Mouse (Mus musculus) ovary, adult 2 months (tissue): ENCODE results near the gene Eif4b. TPM values are rescaled to one million over a fixed set of nuclear protein-coding genes. Genes with fewer than 3 reads are reported as not detected.

Source experiments
- polyA plus RNA-seq: library from polyadenylated mRNA; depleted of rRNA; stranded (reverse); fragments of >200 nt; gene quantifications from 2 replicates; pipeline ENCODE4 v1.2.3, GENCODE M21; 2012; rRNA removed

Gene Eif4b
- 103 and 118 TPM in 2 replicates for polyA plus RNA-seq

DNA sequence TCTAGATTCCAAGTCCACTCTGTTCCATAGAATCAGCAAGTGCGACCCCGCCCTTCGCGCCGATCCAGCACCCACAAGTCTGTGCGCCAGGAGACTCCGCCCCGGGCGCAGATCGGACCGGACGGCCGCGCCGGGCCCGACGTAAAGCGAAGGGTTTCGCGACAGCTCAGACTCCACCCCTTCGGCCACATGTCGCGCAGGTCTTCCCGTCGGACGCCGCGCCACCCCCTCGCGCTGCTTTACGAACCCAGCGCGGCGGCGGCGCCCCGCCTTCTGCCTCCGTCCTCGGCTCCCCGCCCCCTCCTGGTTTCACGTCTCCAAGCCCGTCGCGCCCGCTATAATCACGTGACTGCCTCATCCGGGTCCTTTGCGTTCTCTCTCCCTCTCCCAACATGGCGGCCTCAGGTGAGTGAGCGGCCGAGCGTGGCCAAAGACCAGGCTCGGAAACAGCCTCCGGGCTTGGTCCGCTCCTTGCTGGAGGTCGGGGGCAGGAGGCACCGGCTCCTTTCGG is at the start of gene Eif4b:
Gene Eif4b, plus strand, starts transcription at position 215 of the 511 bp plus-strand sequence.

DNA sequence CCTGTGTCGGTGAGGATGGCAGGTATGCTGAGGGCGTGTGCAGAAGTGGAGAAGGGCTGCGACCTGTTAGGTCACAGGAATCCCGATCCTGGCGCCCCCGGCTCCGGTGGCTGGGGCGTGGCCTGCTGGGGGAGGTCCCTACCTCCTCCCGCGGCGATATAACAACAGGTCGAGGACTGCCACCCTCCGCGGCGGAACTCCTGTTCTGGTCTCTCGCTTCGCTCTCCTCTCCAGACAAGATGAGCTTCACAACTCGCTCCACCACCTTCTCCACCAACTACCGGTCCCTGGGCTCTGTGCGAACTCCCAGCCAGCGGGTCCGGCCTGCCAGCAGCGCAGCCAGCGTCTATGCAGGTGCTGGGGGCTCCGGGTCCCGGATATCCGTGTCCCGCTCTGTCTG is 45.5 kb upstream of the Eif4b start, which contains the start of gene Krt18:
Gene Krt18, plus strand, starts transcription at position 141 of the 400 bp plus-strand sequence.

DNA sequence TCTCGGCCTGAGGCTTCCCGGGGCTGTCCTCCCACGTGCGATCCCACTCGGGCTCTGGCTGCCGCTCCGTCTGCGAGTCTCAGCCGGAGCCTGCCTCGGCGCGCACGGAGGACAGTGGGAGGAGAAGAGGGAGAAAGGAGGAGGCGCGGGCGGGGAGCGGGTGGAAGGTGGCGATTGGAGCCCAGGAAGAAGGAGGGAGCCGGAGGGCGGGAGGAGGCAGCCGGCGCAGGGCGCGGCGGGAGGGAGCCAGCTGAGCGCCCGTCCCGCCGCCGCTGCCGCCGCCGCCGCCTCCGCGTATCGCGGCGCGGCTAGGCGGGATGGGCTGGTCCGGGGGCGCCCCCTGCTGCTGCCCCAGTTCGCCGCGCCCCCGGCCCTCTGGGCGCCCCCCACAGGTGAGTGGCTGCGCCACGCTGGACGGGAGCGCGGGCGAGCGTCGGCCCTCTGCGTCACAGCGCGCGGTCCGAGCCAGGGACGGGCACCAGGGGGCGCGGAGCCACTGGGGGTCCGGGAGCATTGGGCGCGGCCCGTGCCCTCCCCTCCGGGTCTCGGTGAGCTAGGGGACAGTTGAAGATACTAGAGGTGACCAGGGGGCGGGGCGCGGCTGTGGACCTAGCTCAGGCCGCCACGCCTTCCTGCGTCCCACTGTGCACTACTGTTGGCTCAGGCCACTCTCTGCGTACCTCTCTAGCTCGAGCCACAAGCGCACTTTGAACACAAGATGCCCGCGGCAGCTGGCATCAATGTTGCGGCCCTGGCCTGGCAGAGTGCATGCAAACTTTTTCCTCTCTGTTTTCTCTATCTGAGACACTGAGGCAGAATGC is 26.8 kb downstream of the Eif4b start, which contains the start of gene Tns2:
Gene Tns2, plus strand, starts transcription at position 253 of the 821 bp plus-strand sequence.

DNA sequence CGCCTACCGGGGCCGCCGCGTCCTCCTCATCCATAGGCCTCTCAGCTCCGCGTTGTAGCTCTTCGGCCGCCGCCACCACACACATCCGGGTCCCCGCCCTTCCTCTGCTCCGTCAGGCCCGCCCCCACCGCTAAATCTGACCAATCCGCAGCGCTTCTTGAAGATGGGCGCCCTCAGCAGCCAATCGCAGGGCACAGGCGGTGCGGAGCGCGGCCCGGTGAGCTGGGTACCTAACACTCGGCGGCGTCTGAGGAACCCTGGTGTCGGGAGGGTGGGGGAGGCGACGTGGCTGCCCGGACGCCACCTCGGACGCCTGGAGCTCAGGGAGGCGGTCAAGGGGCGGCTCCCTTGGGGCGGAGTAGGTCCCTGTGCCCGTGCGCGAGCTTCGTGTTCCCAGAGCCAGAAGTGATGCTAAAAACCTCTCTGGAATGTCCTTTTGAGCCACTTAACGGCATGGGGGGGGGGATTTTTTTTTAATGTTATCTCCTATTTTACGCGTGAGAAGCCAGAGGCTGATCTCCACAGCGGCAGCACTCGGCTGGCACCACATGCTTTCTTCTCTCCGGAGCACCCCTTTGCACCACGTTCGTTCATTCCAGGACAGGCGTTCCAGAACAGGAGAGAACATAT is 62.7 kb downstream of the Eif4b start, which contains the start of gene Spryd3:
Gene Spryd3, minus strand, starts transcription at position 106 of the 630 bp plus-strand sequence.

DNA sequence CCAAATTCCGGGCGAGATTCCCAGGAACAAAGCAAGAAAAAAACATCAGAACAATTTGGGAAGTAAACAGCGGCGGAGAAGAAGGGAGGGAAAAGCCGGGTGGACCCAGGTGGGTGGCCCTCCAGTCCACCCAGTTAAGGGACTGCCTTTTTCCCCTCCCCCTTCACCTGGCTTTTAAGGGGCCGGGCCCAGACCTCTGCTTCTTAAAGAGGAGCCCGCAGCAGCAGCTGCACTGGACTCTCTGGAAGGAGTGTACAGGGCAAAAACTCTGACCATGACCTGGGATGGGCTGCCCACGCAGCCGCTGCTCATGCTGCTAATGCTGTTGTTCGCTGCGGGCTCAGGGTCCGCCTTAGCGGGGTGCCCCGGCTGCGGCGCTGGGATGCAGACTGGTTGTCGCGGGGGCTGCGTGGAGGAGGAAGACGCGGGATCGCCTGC is 70.7 kb downstream of the Eif4b start, which contains the start of gene Igfbp6:
Gene Igfbp6, plus strand, starts transcription at position 89 of the 438 bp plus-strand sequence.

Other genes starting within 250 kb of the Eif4b start
- 1.9 and 2.8 TPM in 2 replicates for gene Krt1, start 223.0 kb upstream of the Eif4b start, polyA plus RNA-seq
- not detected in 2 replicates for gene Krt77, start 204.1 kb upstream of the Eif4b start, polyA plus RNA-seq
- 0.10 and 0.13 TPM in 2 replicates for gene Krt76, start 180.9 kb upstream of the Eif4b start, polyA plus RNA-seq
- 0.17 and 0.18 TPM in 2 replicates for gene Krt4, start 149.0 kb upstream of the Eif4b start, polyA plus RNA-seq
- 5.7 and 6.6 TPM in 2 replicates for gene Krt79, start 133.4 kb upstream of the Eif4b start, polyA plus RNA-seq
- gene Krt78, start 119.5 kb upstream of the Eif4b start, polyA plus RNA-seq: 0.05 TPM in 1 of 2 replicates, not detected in the other
- gene Krt8, start 69.3 kb upstream of the Eif4b start, polyA plus RNA-seq: 138 and 174 TPM in 2 replicates
- gene Krt18, start 45.6 kb upstream of the Eif4b start, polyA plus RNA-seq: 119 and 120 TPM in 2 replicates
- 64.5 and 83.6 TPM in 2 replicates for gene Tns2, start 26.6 kb downstream of the Eif4b start, polyA plus RNA-seq
- 41.3 and 46.7 TPM in 2 replicates for gene Spryd3, start 62.5 kb downstream of the Eif4b start, polyA plus RNA-seq
- 333 and 349 TPM in 2 replicates for gene Igfbp6, start 70.6 kb downstream of the Eif4b start, polyA plus RNA-seq
- 2.1 and 2.9 TPM in 2 replicates for gene Soat2, start 76.8 kb downstream of the Eif4b start, polyA plus RNA-seq
- 33.0 and 35.9 TPM in 2 replicates for gene Zfp740, start 129.5 kb downstream of the Eif4b start, polyA plus RNA-seq
- gene Csad, start 131.0 kb downstream of the Eif4b start, polyA plus RNA-seq: 137 and 169 TPM in 2 replicates
- 5.7 and 6.7 TPM in 2 replicates for gene Itgb7, start 158.2 kb downstream of the Eif4b start, polyA plus RNA-seq
- 57.9 and 65.1 TPM in 2 replicates for gene Rarg, start 183.7 kb downstream of the Eif4b start, polyA plus RNA-seq
- gene Gm9918, start 196.8 kb downstream of the Eif4b start, polyA plus RNA-seq: 0.77 and 1.0 TPM in 2 replicates
- gene Mfsd5, start 205.7 kb downstream of the Eif4b start, polyA plus RNA-seq: 119 and 129 TPM in 2 replicates
- 12.0 and 16.4 TPM in 2 replicates for gene Espl1, start 222.5 kb downstream of the Eif4b start, polyA plus RNA-seq